Mouse (Mus musculus): ENCODE measurements around the gene Rrp1b.

GRCm38 (mm10) chr17:31996331-31996730, 39.6 kb upstream of the Rrp1b start:
- TF ChIP-seq CTCF (conservative IDR thresholded peaks at IDR 0.05 in 1 of 2, IDR thresholded peaks at IDR 0.05 in 1 of 2; ENCODE audit: low read depth in 2 of 2, low read length in 2 of 2) (no peak), EP300 (IDR thresholded peaks at IDR 0.05; ENCODE audit: low read length) (no peak), POLR2A (IDR thresholded peaks at IDR 0.05; ENCODE audit: low read depth, low read length) (no peak), GABPA (IDR thresholded peaks at IDR 0.05; ENCODE audit: insufficient replicate concordance, low read depth, low read length) (no peak), MAZ (IDR thresholded peaks at IDR 0.05; ENCODE audit: low read depth, low read length) (no peak), CHD1 (IDR thresholded peaks at IDR 0.05; ENCODE audit: low read depth, low read length) (no peak), RCOR1 (conservative IDR thresholded peaks at IDR 0.05; ENCODE audit: low read depth, low read length) (no peak), JUND (conservative IDR thresholded peaks at IDR 0.05; ENCODE audit: low read depth, low read length) (no peak)
